Mouse (Mus musculus) brain, adult 2 months (tissue): ENCODE measurements around the gene Slc35e4.
"Not testable (repeated sequence)": the region's sequence is repeated elsewhere in the genome, so short reads cannot be mapped to it uniquely, and the experiment has no call there.

Experiments
- DNase-seq: peaks from one replicate; pipeline ENCODE4 v3.0.0; 2011; ENCODE audit warnings: low read depth, low spot score

Gene Slc35e4

GRCm38 (mm10) chr11:3918738-3919137 lies 4.3 kb upstream of the Slc35e4 start:
- peak; percentile 80 for DNase-seq

GRCm38 (mm10) chr11:3913316-3914108 lies 952 bp downstream of the Slc35e4 start:
- peak; percentile 98 for DNase-seq

- peak; percentile 50 for DNase-seq
Measured at GRCm38 (mm10) chr11:3912875-3913271, 1.6 kb downstream of the Slc35e4 start.

- peak; percentile 79 for DNase-seq
Measured at GRCm38 (mm10) chr11:3912100-3912874, 2.2 kb downstream of the Slc35e4 start.

GRCm38 (mm10) chr11:3911440-3911839 lies 3.0 kb downstream of the Slc35e4 start:
- DNase-seq, result not testable (repeated sequence)

GRCm38 (mm10) chr11:3910513-3911310 lies 3.8 kb downstream of the Slc35e4 start:
- peak; percentile 73 for DNase-seq

GRCm38 (mm10) chr11:3909236-3909635 lies 5.2 kb downstream of the Slc35e4 start:
- DNase-seq, result no peak

- DNase-seq, result no peak
Measured at GRCm38 (mm10) chr11:3905446-3905845, 9.0 kb downstream of the Slc35e4 start.

GRCm38 (mm10) chr11:3904673-3905072 lies 9.8 kb downstream of the Slc35e4 start:
- DNase-seq, result no peak

GRCm38 (mm10) chr11:3903046-3903445 lies 11.4 kb downstream of the Slc35e4 start:
- peak; percentile 52 for DNase-seq

- no peak for DNase-seq
Measured at GRCm38 (mm10) chr11:3902516-3902915, 11.9 kb downstream of the Slc35e4 start.

- DNase-seq, result no peak
Measured at GRCm38 (mm10) chr11:3900296-3900695, 14.2 kb downstream of the Slc35e4 start.

- no peak for DNase-seq
Measured at GRCm38 (mm10) chr11:3895933-3896332, 18.5 kb downstream of the Slc35e4 start.

GRCm38 (mm10) chr11:3895458-3895857 lies 19.0 kb downstream of the Slc35e4 start:
- DNase-seq, result no peak

- DNase-seq, result peak; percentile 96
Measured at GRCm38 (mm10) chr11:3894406-3895281, 19.8 kb downstream of the Slc35e4 start, which contains the start of the genes 4921536K21Rik and Dusp18. TSS of gene 4921536K21Rik (minus strand) at chr11:3895098. TSS of gene Dusp18 (plus strand) at chr11:3895240.

GRCm38 (mm10) chr11:3893970-3894369 lies 20.5 kb downstream of the Slc35e4 start:
- no peak for DNase-seq

- peak; percentile 77 for DNase-seq
Measured at GRCm38 (mm10) chr11:3887331-3887730, 27.1 kb downstream of the Slc35e4 start.

- DNase-seq, result no peak
Measured at GRCm38 (mm10) chr11:3883711-3884110, 30.8 kb downstream of the Slc35e4 start.

- DNase-seq, result peak; percentile 94
Measured at GRCm38 (mm10) chr11:3879836-3880235, 34.6 kb downstream of the Slc35e4 start.

GRCm38 (mm10) chr11:3878660-3879059 lies 35.8 kb downstream of the Slc35e4 start:
- no peak for DNase-seq

- peak; percentile 80 for DNase-seq
Measured at GRCm38 (mm10) chr11:3876419-3876818, 38.0 kb downstream of the Slc35e4 start.
